Mouse (Mus musculus) cortical plate, adult 2 months (tissue): ENCODE measurements around the gene Gm10837.

Source experiments
- CTCF ChIP-seq: fragments of 200-500 bp; IDR thresholded peaks from 2 replicates; pipeline ENCODE4 v1.5.1; 2011; ENCODE audit warnings: mild to moderate bottlenecking, control low read depth, low read length; ENCODE audit not compliant: insufficient read depth; ENCODE audit errors: extremely low read depth
- POLR2A ChIP-seq: fragments of 200-500 bp; IDR thresholded peaks from 2 replicates; pipeline ENCODE4 v1.6.1; 2011; ENCODE audit warnings: mild to moderate bottlenecking, low read length, control low read depth; ENCODE audit not compliant: insufficient read depth; ENCODE audit errors: extremely low read depth

GRCm38 (mm10) chr14:122462689-122463079 is 27.7 kb upstream of the Gm10837 start:
- no peak for TF ChIP-seq CTCF
- no peak for TF ChIP-seq POLR2A
